Mouse (Mus musculus) forebrain, embryonic 11.5 days (tissue): Measurements from ENCODE around the gene C77080. TPM values are rescaled to one million over a fixed set of nuclear protein-coding genes. Genes with fewer than 3 reads are reported as not detected.

Experiments used
- ATAC-seq: fragments of 200-750 bp; cut with Nextera tagmentation; replicated peaks from 2 replicates; pipeline ENCODE4 v1.8.0; 2017; ENCODE audit warnings: moderate TSS enrichment; ENCODE audit not compliant: low FRiP score
- DNase-seq: peaks from one replicate; pipeline ENCODE4 v3.0.0-alpha.2; 2017; ENCODE audit warnings: low spot score
- H3K27ac ChIP-seq: fragments of 300-500 bp; sonication (generic); 2 replicates; pipeline ENCODE4 v1.5.1; 2014; ENCODE audit warnings: low read depth, low read length
- H3K27me3 ChIP-seq: fragments of 300-500 bp; sonication (generic); 2 replicates; pipeline ENCODE4 v1.6.1; 2014; ENCODE audit warnings: mild to moderate bottlenecking, low read length, mixed read lengths; ENCODE audit not compliant: control insufficient read depth, insufficient read depth
- H3K36me3 ChIP-seq: fragments of 300-500 bp; sonication (generic); 2 replicates; pipeline ENCODE4 v1.6.1; 2014; ENCODE audit warnings: mild to moderate bottlenecking, low read length, moderate library complexity, mixed read lengths; ENCODE audit not compliant: control insufficient read depth, insufficient read depth
- H3K4me1 ChIP-seq: fragments of 300-500 bp; sonication (generic); replicated peaks from 2 replicates; pipeline ENCODE4 v1.6.1; 2014; ENCODE audit warnings: low read length, mixed read lengths; ENCODE audit not compliant: control insufficient read depth, insufficient read depth
- H3K4me2 ChIP-seq: fragments of 300-500 bp; sonication (generic); 2 replicates; pipeline ENCODE4 v1.6.1; 2014; ENCODE audit warnings: low read depth, mild to moderate bottlenecking, low read length, moderate library complexity, mixed read lengths; ENCODE audit not compliant: severe bottlenecking
- H3K4me3 ChIP-seq: fragments of 300-500 bp; sonication (generic); 2 replicates; pipeline ENCODE4 v1.5.1; 2014; ENCODE audit warnings: low read depth, low read length
- H3K9ac ChIP-seq: fragments of 300-500 bp; sonication (generic); 2 replicates; pipeline ENCODE4 v1.6.1; 2014; ENCODE audit warnings: low read length
- H3K9me3 ChIP-seq: fragments of 300-500 bp; sonication (generic); 2 replicates; pipeline ENCODE4 v1.6.1; 2016; ENCODE audit warnings: low read length, mixed read lengths; ENCODE audit not compliant: control insufficient read depth
- WGBS: fragments of 180-500 bp; shearing (Covaris S2); extraction: QIAGEN DNeasy Blood & Tissue Kit; methylation state at CpG from one replicate; pipeline ENCODE4 v1.1.7; 2014; 5-methylcytosine and 5-hydroxymethylcytosine counted together
- microRNA-seq: library from miRNA; unstranded; fragments of <30 nt; microRNA quantifications from one replicate; pipeline ENCODE4, GENCODE M21; 2016; ENCODE audit not compliant: insufficient number of aligned reads
- polyA plus RNA-seq: library from polyadenylated mRNA; unstranded; fragments of >200 nt; fragmentation: Nextera tagmentation; extraction: Ambion mirVana; gene quantifications from 2 replicates; pipeline ENCODE4 v1.2.1, GENCODE M21; 2014

The C77080 gene
- polyA plus RNA-seq, 1 experiment from 2014 or later, result 4.7 TPM

DNA sequence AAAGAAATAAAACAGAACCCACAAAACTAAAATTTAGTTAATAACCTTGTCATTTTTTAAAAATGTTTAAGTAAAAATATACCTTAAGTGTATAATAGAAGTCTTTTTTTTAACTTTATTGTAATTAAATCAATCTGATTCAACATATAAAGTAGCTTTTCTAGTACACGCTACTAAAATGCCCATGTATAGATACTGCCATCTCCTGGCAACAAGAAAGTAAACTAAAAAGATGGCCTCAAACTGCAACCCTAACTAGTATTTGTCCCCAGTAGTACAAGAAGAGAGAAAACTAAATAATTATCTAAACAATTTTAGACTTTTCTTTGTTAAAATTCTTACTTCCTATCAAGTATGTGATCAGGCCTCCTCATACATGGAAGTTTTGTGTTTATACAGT lies 81.6 kb downstream of the C77080 start:
- Histone ChIP-seq H3K27ac (no peak overlapping the region), H3K9me3 (no peaks in the 10 kb centered on the region), H3K4me1 (no peaks in the 10 kb centered on the region), H3K4me3 (no peak overlapping the region), H3K9ac (no peak overlapping the region), H3K4me2 (no peak overlapping the region), H3K36me3 (no peaks in the 10 kb centered on the region; the same call in 1 of the 2 replicates), H3K27me3 (no peaks in the 10 kb centered on the region)
- ATAC-seq, result no peak
- 78% methylated on average over 1 of the region's 1 CpGs for WGBS
- no peak for DNase-seq

DNA sequence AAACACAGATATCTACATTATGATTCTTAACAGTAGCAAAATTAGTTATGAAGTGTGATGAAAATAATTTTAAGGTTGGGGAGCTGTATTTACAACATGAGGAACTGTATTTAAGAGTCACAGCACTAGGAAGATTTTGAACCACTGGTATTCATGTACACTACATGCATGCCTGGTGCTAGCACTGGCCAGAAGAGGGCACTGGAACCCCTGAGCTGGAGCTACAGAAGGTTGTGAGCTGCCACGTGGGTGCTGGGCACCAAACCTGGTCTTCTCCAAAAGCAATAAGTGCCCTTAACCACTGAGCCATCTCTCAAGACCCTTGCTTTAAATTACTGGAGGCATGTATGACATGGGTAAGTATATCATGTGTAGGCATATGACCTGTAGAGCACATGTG lies 88.7 kb downstream of the C77080 start:
- Histone ChIP-seq H3K36me3 (peaks cover 6% of the 10 kb centered on the region; the same call in 1 of the 2 replicates), H3K4me1 (no peaks in the 10 kb centered on the region), H3K4me3 (no peak overlapping the region), H3K9ac (no peak overlapping the region), H3K9me3 (no peaks in the 10 kb centered on the region), H3K27me3 (no peaks in the 10 kb centered on the region), H3K4me2 (no peak overlapping the region), H3K27ac (no peak overlapping the region)
- 81% methylated on average over 1 of the region's 1 CpGs for WGBS
- ATAC-seq (no peak), DNase-seq (no peak)

Small RNA genes within 50 kb of the gene (microRNA-seq; reads per million reads assigned to microRNA genes)
- not detected for gene Gm22994

Other genes starting within 250 kb of the C77080 start
- 10.1 and 12.2 TPM in 2 replicates for gene Rnf19b, start 203.1 kb downstream of the C77080 start, polyA plus RNA-seq
- gene Tmem54, start 155.9 kb downstream of the C77080 start, polyA plus RNA-seq, result 1.5 and 2.0 TPM in 2 replicates
- 0.87 and 1.2 TPM in 2 replicates for gene Hpca, start 139.4 kb downstream of the C77080 start, polyA plus RNA-seq
- gene Fndc5, start 124.4 kb downstream of the C77080 start, polyA plus RNA-seq, result 0.63 and 1.4 TPM in 2 replicates
- gene S100pbp, start 71.7 kb downstream of the C77080 start, polyA plus RNA-seq, result 25.4 and 30.7 TPM in 2 replicates
- 113 and 118 TPM in 2 replicates for gene Yars, start 71.6 kb downstream of the C77080 start, polyA plus RNA-seq
- gene Sync, start 26.2 kb upstream of the C77080 start, polyA plus RNA-seq, result 0.37 and 0.57 TPM in 2 replicates
- gene Rbbp4, start 74.0 kb upstream of the C77080 start, polyA plus RNA-seq, result 508 and 555 TPM in 2 replicates
- gene Zbtb8os, start 74.3 kb upstream of the C77080 start, polyA plus RNA-seq, result 44.9 and 46.2 TPM in 2 replicates
- gene Zbtb8a, start 116.7 kb upstream of the C77080 start, polyA plus RNA-seq, result 8.3 TPM in 2 replicates
- 1.6 and 1.8 TPM in 2 replicates for gene Zbtb8b, start 179.4 kb upstream of the C77080 start, polyA plus RNA-seq
- gene Bsdc1, start 200.2 kb upstream of the C77080 start, polyA plus RNA-seq, result 24.9 and 25.3 TPM in 2 replicates
- not detected in 2 replicates for gene Tssk3, start 229.6 kb upstream of the C77080 start, polyA plus RNA-seq
- not detected in 2 replicates for gene Fam229a, start 229.8 kb upstream of the C77080 start, polyA plus RNA-seq